Mouse (Mus musculus): ENCODE measurements at regions not wholly inside any gene's neighbourhood (a gene's known extent, or its start where the extent isn't known, plus 50 kb on each side); places are given as distances from the start of the nearest gene placed in this dataset.

GRCm38 (mm10) chr10:67383802-67384567, 98.9 kb upstream of the Nrbf2 start:
- H3K4me2 ChIP-seq = no peak overlapping the region
- H3K27me3 ChIP-seq (replicated peaks) = no peaks in the 10 kb centered on the region
- H3K36me3 ChIP-seq = no peaks in the 10 kb centered on the region
- H3K4me3 ChIP-seq = no peak overlapping the region
- H3K27ac ChIP-seq (replicated peaks) = no peak overlapping the region
- H3K9ac ChIP-seq = no peak overlapping the region
- H3K4me1 ChIP-seq = no peaks in the 10 kb centered on the region
- H3K9me3 ChIP-seq = no peaks in the 10 kb centered on the region
- WGBS = 82% methylated on average over 16 of the region's 16 CpGs
- no peak for ATAC-seq (ENCODE audit: extremely low read depth, insufficient number of reproducible peaks, low FRiP score, low TSS enrichment)

GRCm38 (mm10) chr10:67384568-67384958, 99.5 kb upstream of the Nrbf2 start:
- H3K27ac ChIP-seq (replicated peaks) = no peak overlapping the region
- H3K4me1 ChIP-seq = no peaks in the 10 kb centered on the region
- H3K4me2 ChIP-seq = no peak overlapping the region
- no peaks in the 10 kb centered on the region for H3K27me3 ChIP-seq (replicated peaks)
- whole genome bisulfite sequencing = 63% methylated on average over 4 of the region's 4 CpGs
- no peaks in the 10 kb centered on the region for H3K9me3 ChIP-seq
- H3K4me3 ChIP-seq = no peak overlapping the region
- no peaks in the 10 kb centered on the region for H3K36me3 ChIP-seq
- no peak for ATAC-seq (ENCODE audit: extremely low read depth, insufficient number of reproducible peaks, low FRiP score, low TSS enrichment)
- no peak overlapping the region for H3K9ac ChIP-seq

GRCm38 (mm10) chr10:67385966-67386365, 100.9 kb upstream of the Nrbf2 start:
- Histone ChIP-seq H3K36me3 (no peaks in the 10 kb centered on the region), H3K4me3 (no peak overlapping the region), H3K9me3 (no peaks in the 10 kb centered on the region), H3K27ac (replicated peaks) (no peak overlapping the region), H3K4me2 (no peak overlapping the region), H3K27me3 (replicated peaks) (no peaks in the 10 kb centered on the region), H3K4me1 (no peaks in the 10 kb centered on the region), H3K9ac (no peak overlapping the region)
- 74% methylated on average over 5 of the region's 5 CpGs for WGBS
- ATAC-seq (ENCODE audit: extremely low read depth, insufficient number of reproducible peaks, low FRiP score, low TSS enrichment) = no peak

- Histone ChIP-seq H3K36me3 (no peaks in the 10 kb centered on the region), H3K27ac (replicated peaks) (no peak overlapping the region), H3K9me3 (no peaks in the 10 kb centered on the region), H3K4me3 (no peak overlapping the region), H3K9ac (no peak overlapping the region), H3K4me1 (no peaks in the 10 kb centered on the region), H3K4me2 (no peak overlapping the region), H3K27me3 (replicated peaks) (peaks cover 14% of the 10 kb centered on the region; the same call in 1 of the 2 replicates)
- 53% methylated on average over 6 of the region's 6 CpGs for WGBS
- ATAC-seq (ENCODE audit: extremely low read depth, insufficient number of reproducible peaks, low FRiP score, low TSS enrichment) = no peak
Measured at GRCm38 (mm10) chr10:67388755-67389154, 103.7 kb upstream of the Nrbf2 start.

DNA sequence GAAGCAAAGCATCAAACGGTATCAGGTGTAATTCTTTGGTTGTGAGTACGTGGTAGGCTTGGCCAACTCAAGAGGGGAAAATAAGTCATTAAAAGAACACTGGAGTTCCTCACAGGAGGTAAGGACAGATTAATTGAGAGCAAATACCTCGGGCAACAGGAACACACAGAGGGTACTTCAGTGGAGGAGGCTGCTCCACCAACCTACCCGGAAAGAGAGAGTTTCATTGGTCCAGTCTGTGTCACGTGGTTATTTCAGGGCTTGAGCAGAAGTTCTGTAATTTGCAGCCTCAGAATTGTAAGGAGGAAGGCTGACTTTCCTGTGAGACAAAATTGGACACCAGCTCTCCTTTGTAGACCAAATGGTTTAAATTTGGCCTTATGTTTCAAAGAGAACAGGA, 115.3 kb upstream of the Nrbf2 start:
- Histone ChIP-seq H3K4me2 (no peak overlapping the region), H3K4me1 (no peaks in the 10 kb centered on the region), H3K9me3 (no peaks in the 10 kb centered on the region), H3K9ac (no peak overlapping the region), H3K27me3 (replicated peaks) (no peaks in the 10 kb centered on the region), H3K27ac (replicated peaks) (no peak overlapping the region), H3K36me3 (no peaks in the 10 kb centered on the region), H3K4me3 (no peak overlapping the region)
- no peak for ATAC-seq (ENCODE audit: extremely low read depth, insufficient number of reproducible peaks, low FRiP score, low TSS enrichment)
- WGBS = 48% methylated on average over 5 of the region's 5 CpGs

- no peaks in the 10 kb centered on the region for H3K9me3 ChIP-seq
- no peaks in the 10 kb centered on the region for H3K4me1 ChIP-seq
- 47% methylated on average over 6 of the region's 6 CpGs for WGBS
- no peak for ATAC-seq (ENCODE audit: extremely low read depth, insufficient number of reproducible peaks, low FRiP score, low TSS enrichment)
- no peak overlapping the region for H3K4me2 ChIP-seq
- H3K4me3 ChIP-seq = no peak overlapping the region
- no peaks in the 10 kb centered on the region for H3K36me3 ChIP-seq
- no peak overlapping the region for H3K27ac ChIP-seq (replicated peaks)
- H3K27me3 ChIP-seq (replicated peaks) = no peaks in the 10 kb centered on the region
- no peak overlapping the region for H3K9ac ChIP-seq
Measured at GRCm38 (mm10) chr10:67401409-67401808, 116.3 kb upstream of the Nrbf2 start.

- H3K4me3 ChIP-seq = no peak overlapping the region
- no peaks in the 10 kb centered on the region for H3K36me3 ChIP-seq
- no peak overlapping the region for H3K9ac ChIP-seq
- 78% methylated on average over 8 of the region's 8 CpGs for WGBS
- no peaks in the 10 kb centered on the region for H3K4me1 ChIP-seq
- no peak overlapping the region for H3K27ac ChIP-seq (replicated peaks)
- no peaks in the 10 kb centered on the region for H3K27me3 ChIP-seq (replicated peaks)
- ATAC-seq (ENCODE audit: extremely low read depth, insufficient number of reproducible peaks, low FRiP score, low TSS enrichment) = no peak
- no peaks in the 10 kb centered on the region for H3K9me3 ChIP-seq
- no peak overlapping the region for H3K4me2 ChIP-seq
Measured at GRCm38 (mm10) chr10:67417529-67417928, 117.7 kb upstream of the Egr2 start.

GRCm38 (mm10) chr10:67420761-67421160, 114.5 kb upstream of the Egr2 start:
- 0 out of 2 replicates have a peak, but pooled peaks cover 3% of the 10 kb centered on the region for H3K9me3 ChIP-seq
- WGBS = 68% methylated on average over 5 of the region's 5 CpGs

DNA sequence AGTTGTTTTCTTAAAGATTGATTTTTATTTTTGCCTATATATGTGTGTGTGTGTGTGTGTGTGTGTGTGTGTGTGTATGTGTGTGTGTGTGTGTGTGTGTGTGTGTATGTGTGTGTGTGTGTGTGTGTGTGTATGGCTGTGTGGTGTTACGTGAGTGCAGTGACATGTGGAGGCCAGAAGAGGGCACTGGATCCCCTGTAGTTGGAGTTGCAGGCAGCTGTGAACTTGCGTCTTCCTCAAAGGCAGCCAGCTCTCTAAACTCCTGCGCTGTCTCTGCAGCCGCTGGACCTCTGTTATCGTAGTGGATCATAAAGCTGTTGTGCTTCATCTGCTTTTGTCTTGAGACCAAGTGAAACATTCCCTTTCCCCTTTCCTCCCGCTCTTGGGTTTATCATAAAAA, 109.9 kb upstream of the Egr2 start:
- 88% methylated on average over 6 of the region's 6 CpGs for WGBS
- Histone ChIP-seq H3K27me3 (replicated peaks) (no peaks in the 10 kb centered on the region), H3K36me3 (no peaks in the 10 kb centered on the region), H3K27ac (replicated peaks) (no peak overlapping the region), H3K4me1 (no peaks in the 10 kb centered on the region), H3K4me2 (no peak overlapping the region), H3K9ac (no peak overlapping the region), H3K9me3 (0 out of 2 replicates have a peak, but pooled peaks cover 3% of the 10 kb centered on the region), H3K4me3 (no peak overlapping the region)
- ATAC-seq (ENCODE audit: extremely low read depth, insufficient number of reproducible peaks, low FRiP score, low TSS enrichment) = no peak

More at GRCm38 (mm10) chr10:67420761-67421160, 114.5 kb upstream of the Egr2 start:
- Histone ChIP-seq H3K4me3 (no peak overlapping the region), H3K4me2 (no peak overlapping the region), H3K27me3 (replicated peaks) (no peaks in the 10 kb centered on the region), H3K36me3 (no peaks in the 10 kb centered on the region), H3K27ac (replicated peaks) (no peak overlapping the region), H3K9ac (no peak overlapping the region), H3K4me1 (no peaks in the 10 kb centered on the region)
- no peak for ATAC-seq (ENCODE audit: extremely low read depth, insufficient number of reproducible peaks, low FRiP score, low TSS enrichment)

- WGBS = 43% methylated on average over 10 of the region's 10 CpGs
Measured at GRCm38 (mm10) chr10:67427220-67427619, 108.1 kb upstream of the Egr2 start.

GRCm38 (mm10) chr10:67430805-67431204, 104.5 kb upstream of the Egr2 start:
- no peaks in the 10 kb centered on the region for H3K36me3 ChIP-seq
- ATAC-seq (ENCODE audit: extremely low read depth, insufficient number of reproducible peaks, low FRiP score, low TSS enrichment) = no peak
- no peak overlapping the region for H3K4me3 ChIP-seq
- H3K9ac ChIP-seq = no peak overlapping the region
- WGBS = 78% methylated on average over 2 of the region's 2 CpGs
- no peak overlapping the region for H3K27ac ChIP-seq (replicated peaks)
- H3K4me2 ChIP-seq = no peak overlapping the region
- H3K9me3 ChIP-seq = no peaks in the 10 kb centered on the region
- no peaks in the 10 kb centered on the region for H3K27me3 ChIP-seq (replicated peaks)
- H3K4me1 ChIP-seq = no peaks in the 10 kb centered on the region

More at GRCm38 (mm10) chr10:67427220-67427619, 108.1 kb upstream of the Egr2 start:
- Histone ChIP-seq H3K9me3 (0 out of 2 replicates have a peak, but pooled peaks cover 3% of the 10 kb centered on the region), H3K27me3 (replicated peaks) (no peaks in the 10 kb centered on the region), H3K4me2 (no peak overlapping the region), H3K4me3 (no peak overlapping the region), H3K9ac (no peak overlapping the region), H3K27ac (replicated peaks) (no peak overlapping the region), H3K36me3 (no peaks in the 10 kb centered on the region), H3K4me1 (no peaks in the 10 kb centered on the region)
- no peak for ATAC-seq (ENCODE audit: extremely low read depth, insufficient number of reproducible peaks, low FRiP score, low TSS enrichment)

DNA sequence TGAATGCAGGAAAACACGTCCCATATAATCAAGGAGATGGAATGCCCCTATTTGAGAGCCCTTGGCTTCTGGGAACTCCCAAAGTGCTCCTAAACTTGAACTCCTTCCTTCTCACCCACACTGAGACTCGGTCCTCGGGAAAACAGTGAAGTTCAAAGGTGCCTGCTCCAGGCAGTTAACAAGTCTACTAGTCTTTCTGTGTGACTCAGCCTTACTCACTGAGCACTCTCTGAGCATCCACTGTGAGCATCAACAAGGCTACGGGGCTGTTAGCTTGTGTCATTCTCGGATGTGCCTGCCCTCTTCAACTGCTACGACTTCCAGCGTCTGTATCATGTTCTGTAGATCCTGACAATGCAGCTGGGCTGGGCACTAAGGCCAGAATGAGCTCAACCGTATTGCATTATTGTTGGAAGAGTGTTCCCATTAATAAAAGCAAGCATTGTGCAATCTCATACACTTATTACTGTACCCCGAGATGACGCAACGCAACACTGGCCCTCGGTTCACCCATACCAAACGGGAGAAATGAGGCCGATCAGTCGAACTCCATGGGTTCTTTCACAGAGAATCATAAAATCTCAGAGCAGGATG, 96.1 kb upstream of the Egr2 start:
- H3K9me3 ChIP-seq = 0 out of 2 replicates have a peak, but pooled peaks cover 6% of the 10 kb centered on the region
- no peak overlapping the region for H3K27ac ChIP-seq (replicated peaks)
- no peaks in the 10 kb centered on the region for H3K4me1 ChIP-seq
- no peak overlapping the region for H3K9ac ChIP-seq
- H3K27me3 ChIP-seq (replicated peaks) = no peaks in the 10 kb centered on the region
- WGBS = 80% methylated on average over 15 of the region's 15 CpGs
- no peak for ATAC-seq (ENCODE audit: extremely low read depth, insufficient number of reproducible peaks, low FRiP score, low TSS enrichment)
- H3K4me3 ChIP-seq = no peak overlapping the region
- no peak overlapping the region for H3K4me2 ChIP-seq
- no peaks in the 10 kb centered on the region for H3K36me3 ChIP-seq

Measured in heart, embryonic 13.5 days (tissue).